Mouse (Mus musculus) cerebellum, adult 2 months (tissue): ENCODE data around the gene Nr1h5. TPM values are rescaled to one million over a fixed set of nuclear protein-coding genes. Genes with fewer than 3 reads are reported as not detected.

ENCODE experiments used
- DNase-seq, 2 experiments: peaks; one replicate each; pipeline ENCODE4 v3.0.0; 2021
- H3K27ac ChIP-seq: fragments of 200-500 bp; 2 replicates; pipeline ENCODE4 v1.5.1; 2012; ENCODE audit warnings: low read length, control low read depth, inconsistent platforms; ENCODE audit not compliant: insufficient read depth
- H3K27me3 ChIP-seq: fragments of 200-500 bp; 2 replicates; pipeline ENCODE4 v1.6.1; 2012; ENCODE audit warnings: inconsistent platforms, mild to moderate bottlenecking, low read length, moderate library complexity; ENCODE audit not compliant: control insufficient read depth, insufficient read depth
- H3K4me1 ChIP-seq: fragments of 200-500 bp; 2 replicates; pipeline ENCODE4 v1.6.1; 2011; ENCODE audit warnings: low read length; ENCODE audit not compliant: control insufficient read depth, insufficient read depth
- H3K4me3 ChIP-seq: fragments of 200-500 bp; replicated peaks from 2 replicates; pipeline ENCODE3; 2011; ENCODE audit warnings: mild to moderate bottlenecking, low read depth, low read length, control low read depth; ENCODE audit not compliant: insufficient read depth
- CTCF ChIP-seq: fragments of 200-500 bp; IDR thresholded peaks from 2 replicates; pipeline ENCODE4 v1.5.1; 2011; ENCODE audit warnings: low read depth, mild to moderate bottlenecking, control low read depth, low read length, moderate library complexity, borderline replicate concordance; ENCODE audit not compliant: insufficient read depth
- POLR2A ChIP-seq: fragments of 200-500 bp; IDR thresholded peaks from 2 replicates; pipeline ENCODE4 v1.6.1; 2011; ENCODE audit warnings: low read length, control low read depth, borderline replicate concordance; ENCODE audit not compliant: insufficient read depth
- WGBS: fragments of 180-500 bp; shearing (Covaris S2); methylation state at CpG from one replicate; pipeline ENCODE4 v1.1.7; 2018; 5-methylcytosine and 5-hydroxymethylcytosine counted together
- polyA plus RNA-seq: library from polyadenylated mRNA; depleted of rRNA; stranded (reverse); fragments of >200 nt; gene quantifications from 2 replicates; pipeline ENCODE4 v1.2.3, GENCODE M21; 2012

Nr1h5 gene
- polyA plus RNA-seq, 1 experiment = not detected

DNA sequence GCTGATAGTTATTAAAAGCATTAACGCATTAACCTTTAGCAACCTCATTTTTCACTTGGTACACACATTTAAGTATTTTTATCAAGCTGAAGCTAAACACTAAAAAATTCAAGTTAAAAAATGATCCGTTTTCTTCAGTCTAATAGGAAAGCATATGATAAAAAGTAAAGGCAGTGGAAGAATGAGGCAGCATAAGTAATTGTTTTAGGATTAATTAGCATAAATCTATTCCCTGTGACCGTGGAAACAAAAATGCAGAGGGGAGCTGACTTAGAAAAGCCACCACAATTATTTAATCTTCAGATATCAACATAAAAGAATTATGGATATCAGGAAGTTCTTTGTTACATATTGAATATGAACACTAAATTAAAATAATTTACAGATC lies 16.4 kb upstream of the Nr1h5 start:
- WGBS = 23% methylated on average over 3 of the region's 3 CpGs
- TF ChIP-seq CTCF = no peak
- TF ChIP-seq POLR2A = no peak
- DNase-seq = no peak
- H3K27ac ChIP-seq = no peak overlapping the region
- no peaks in the 10 kb centered on the region for H3K4me1 ChIP-seq
- H3K27me3 ChIP-seq = no peaks in the 10 kb centered on the region
- no peak overlapping the region for H3K4me3 ChIP-seq

DNA sequence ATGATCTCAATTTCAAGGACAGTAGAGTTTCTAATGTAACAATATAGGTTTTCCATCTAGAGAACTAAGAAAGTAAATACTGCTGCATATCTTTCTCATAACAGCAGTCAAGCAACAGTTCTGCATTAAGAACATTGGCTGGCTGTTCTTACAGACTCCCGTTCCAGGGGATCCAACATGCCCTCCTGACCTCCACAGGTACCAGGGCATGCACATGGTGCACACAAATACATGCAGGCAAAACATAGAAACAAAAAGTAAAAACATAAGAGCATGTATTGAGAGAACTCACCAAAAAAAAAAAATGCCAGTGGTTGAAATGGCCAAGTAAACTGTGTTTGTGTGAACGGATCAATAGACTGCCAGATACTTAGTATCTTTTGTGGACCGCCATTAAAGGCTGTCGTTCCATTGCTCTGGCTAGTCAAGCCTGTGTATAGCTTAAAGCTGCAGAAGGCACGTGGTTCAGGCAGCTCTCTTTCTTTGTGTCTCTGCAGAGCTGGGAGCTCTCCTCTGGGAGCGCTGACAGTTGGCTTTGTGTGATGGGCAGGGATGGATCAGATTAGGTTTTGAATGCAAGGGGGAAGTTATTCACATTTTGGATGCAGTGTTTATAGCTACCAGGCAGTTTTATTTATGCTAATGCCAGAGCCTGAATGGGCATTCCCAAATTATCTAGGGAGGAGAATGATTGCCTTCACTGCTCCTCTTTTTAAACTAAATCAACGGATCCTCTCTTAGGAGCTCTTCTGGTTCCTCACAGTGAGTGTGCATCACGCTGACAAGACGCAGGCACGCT lies 15.8 kb upstream of the Nr1h5 start:
- H3K27me3 ChIP-seq = no peaks in the 10 kb centered on the region
- H3K4me1 ChIP-seq = no peaks in the 10 kb centered on the region
- H3K27ac ChIP-seq = no peak overlapping the region
- TF ChIP-seq POLR2A (no peak), CTCF (no peak)
- H3K4me3 ChIP-seq = no peak overlapping the region
- DNase-seq = no peak
- 9% methylated on average over 10 of the region's 10 CpGs for WGBS

DNA sequence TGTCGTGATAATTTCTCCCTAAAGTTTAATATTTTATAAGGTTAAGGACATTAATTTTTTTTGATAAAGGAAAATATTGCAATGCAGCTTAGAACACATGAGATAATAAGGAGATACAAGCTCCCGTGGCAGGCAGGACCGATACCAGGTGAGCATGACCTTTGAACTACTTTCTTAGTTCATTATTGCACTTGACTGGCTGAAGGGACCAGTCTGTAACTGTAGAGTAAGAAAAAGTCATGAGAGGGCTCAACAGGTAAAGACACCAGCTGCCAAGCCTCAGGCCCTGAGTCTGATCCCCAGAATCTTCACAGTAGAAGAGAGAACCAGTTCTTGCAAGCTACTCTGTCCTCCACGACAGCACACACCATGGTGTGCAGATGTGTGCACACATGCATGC lies 13.0 kb upstream of the Nr1h5 start:
- DNase-seq = no peak
- WGBS = 83% methylated on average over 4 of the region's 4 CpGs
- Histone ChIP-seq H3K27me3 (no peaks in the 10 kb centered on the region), H3K4me3 (no peak overlapping the region), H3K4me1 (no peaks in the 10 kb centered on the region), H3K27ac (no peak overlapping the region)
- TF ChIP-seq POLR2A (no peak), CTCF (no peak)

DNA sequence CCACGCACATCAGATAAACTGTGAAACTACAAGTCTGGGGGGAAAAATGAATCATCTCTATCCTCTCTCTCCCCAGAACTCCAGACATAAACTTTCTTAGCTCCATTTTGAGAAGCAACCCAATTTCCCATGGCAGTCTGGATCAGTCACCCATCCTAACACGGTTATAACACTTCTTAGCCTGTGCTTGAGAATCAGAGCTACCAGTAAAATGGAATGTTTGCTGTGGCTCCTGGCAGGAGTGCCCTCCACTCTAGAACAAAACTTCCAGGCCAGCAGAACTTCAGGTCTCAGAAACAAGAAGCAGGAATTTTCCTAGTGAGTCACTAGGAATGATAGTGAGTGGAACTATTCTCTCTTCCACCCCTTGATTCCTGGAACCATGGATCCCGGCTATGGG lies 6.6 kb upstream of the Nr1h5 start:
- no peaks in the 10 kb centered on the region; the same call in 1 of the 2 replicates for H3K4me1 ChIP-seq
- no peaks in the 10 kb centered on the region for H3K27me3 ChIP-seq
- WGBS = 94% methylated on average over 3 of the region's 3 CpGs
- TF ChIP-seq CTCF (no peak), POLR2A (no peak)
- no peak overlapping the region for H3K4me3 ChIP-seq
- no peak for DNase-seq
- H3K27ac ChIP-seq = no peak overlapping the region

DNA sequence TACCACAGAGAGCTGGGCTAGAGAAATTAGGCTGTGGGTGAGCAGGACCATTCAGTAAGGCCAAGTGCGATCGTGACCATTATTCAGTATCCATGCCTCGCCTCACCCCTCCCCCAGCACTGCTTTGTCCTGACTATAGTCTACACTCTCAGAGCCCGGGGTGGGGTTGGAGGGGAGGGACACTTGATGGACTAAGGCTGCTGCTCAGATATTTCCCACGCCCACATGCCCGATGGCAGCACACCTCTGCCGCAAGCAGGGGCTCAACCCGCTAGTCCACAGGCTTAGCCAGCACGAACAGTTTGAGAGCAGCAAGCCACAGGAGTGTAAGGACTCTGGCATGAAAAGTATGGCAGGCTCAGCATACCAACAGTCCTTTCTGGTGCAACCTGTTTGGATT lies 6.1 kb upstream of the Nr1h5 start:
- no peaks in the 10 kb centered on the region for H3K27me3 ChIP-seq
- H3K4me3 ChIP-seq = no peak overlapping the region
- TF ChIP-seq POLR2A (no peak), CTCF (no peak)
- WGBS = 56% methylated on average over 9 of the region's 9 CpGs
- no peak for DNase-seq
- H3K27ac ChIP-seq = no peak overlapping the region
- no peaks in the 10 kb centered on the region; the same call in 1 of the 2 replicates for H3K4me1 ChIP-seq

DNA sequence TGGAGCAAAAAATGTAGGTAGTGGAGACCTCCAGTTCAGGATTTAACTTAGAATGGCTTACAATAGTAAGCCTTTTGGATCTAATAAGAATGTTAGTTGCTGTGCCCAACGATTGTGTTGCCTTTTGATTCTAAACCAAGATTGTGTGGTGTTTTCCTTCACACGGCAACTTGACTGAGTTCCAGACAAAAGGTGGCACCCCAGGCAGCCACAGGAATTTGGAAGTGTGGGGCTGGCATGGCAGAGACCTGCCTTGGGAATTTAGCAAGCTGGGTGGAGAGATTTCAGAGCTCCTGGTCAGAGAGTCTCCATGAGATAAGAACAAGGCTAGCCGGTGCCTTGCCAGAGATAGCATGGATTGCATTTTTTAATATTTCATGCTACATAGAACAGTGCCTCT lies 8.3 kb downstream of the Nr1h5 start:
- TF ChIP-seq POLR2A (no peak), CTCF (no peak)
- no peak overlapping the region for H3K27ac ChIP-seq
- no peak for DNase-seq
- no peaks in the 10 kb centered on the region for H3K27me3 ChIP-seq
- H3K4me3 ChIP-seq = no peak overlapping the region
- WGBS = 47% methylated on average over 3 of the region's 3 CpGs
- H3K4me1 ChIP-seq = no peaks in the 10 kb centered on the region

DNA sequence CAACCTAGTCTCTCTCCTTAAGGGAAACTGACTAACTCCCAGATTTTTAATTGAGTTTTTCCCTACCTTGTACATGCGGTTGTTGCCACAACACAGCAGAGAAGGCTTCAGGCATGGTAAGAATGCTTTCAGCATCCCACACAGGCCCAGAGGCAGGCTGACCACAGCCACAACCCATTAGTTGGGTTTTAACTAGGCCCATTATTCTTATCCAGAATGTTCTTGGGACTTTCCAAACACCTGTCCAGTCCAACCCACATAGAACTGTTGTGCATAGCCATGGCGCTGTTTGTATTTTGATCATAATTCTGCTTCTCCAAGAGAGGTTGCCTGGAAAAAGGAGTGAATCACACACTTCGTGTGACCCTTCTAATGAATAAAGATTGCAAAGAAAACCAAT lies 8.8 kb downstream of the Nr1h5 start:
- 87% methylated on average over 3 of the region's 3 CpGs for WGBS
- H3K4me3 ChIP-seq = no peak overlapping the region
- H3K4me1 ChIP-seq = no peaks in the 10 kb centered on the region
- no peaks in the 10 kb centered on the region for H3K27me3 ChIP-seq
- H3K27ac ChIP-seq = no peak overlapping the region
- no peak for DNase-seq
- TF ChIP-seq POLR2A (no peak), CTCF (no peak)

DNA sequence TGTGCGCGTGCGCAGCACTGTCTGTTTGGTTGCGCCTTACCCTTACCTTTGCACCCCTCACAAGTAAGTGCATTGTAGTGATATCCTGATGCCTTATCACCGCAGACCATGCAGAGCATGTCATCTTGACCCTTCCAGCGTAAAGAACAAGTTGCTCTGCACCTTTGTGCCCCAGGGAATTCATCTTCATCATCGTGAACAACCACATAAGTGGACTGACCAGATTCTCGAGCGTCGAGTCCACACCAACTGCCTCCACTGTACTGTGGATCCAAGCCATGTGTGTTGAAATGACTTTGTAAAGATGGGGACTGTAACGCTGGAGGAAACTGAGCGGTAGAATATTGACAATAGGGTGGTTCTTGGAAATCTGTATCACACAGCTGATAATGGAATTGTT lies 9.5 kb downstream of the Nr1h5 start:
- Histone ChIP-seq H3K4me3 (no peak overlapping the region), H3K4me1 (no peaks in the 10 kb centered on the region), H3K27me3 (no peaks in the 10 kb centered on the region), H3K27ac (no peak overlapping the region)
- TF ChIP-seq POLR2A = no peak
- TF ChIP-seq CTCF = no peak
- DNase-seq = no peak
- 91% methylated on average over 12 of the region's 12 CpGs for WGBS

DNA sequence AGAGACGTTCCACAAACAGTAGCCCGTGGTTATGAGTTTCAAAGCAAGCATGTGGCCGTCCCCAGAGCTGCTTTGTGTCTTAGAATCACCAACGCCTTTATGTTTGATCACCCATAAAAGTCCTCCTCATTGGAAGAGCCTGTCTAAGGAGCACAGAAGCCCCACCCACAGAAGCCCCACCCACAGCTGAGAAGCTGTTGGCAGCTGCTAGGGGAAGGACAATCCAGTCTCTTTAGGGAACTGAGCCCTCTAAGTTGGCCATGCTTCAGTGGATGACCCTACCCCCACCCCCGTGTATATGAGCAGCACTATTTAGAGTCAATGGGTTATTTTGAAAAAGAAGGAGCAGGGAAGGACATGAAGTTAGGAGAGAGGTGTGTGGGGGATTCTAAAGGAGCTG lies 17.1 kb downstream of the Nr1h5 start:
- WGBS = 37% methylated on average over 5 of the region's 5 CpGs
- H3K27ac ChIP-seq = no peak overlapping the region
- no peaks in the 10 kb centered on the region for H3K4me1 ChIP-seq
- no peak overlapping the region for H3K4me3 ChIP-seq
- DNase-seq = no peak
- no peaks in the 10 kb centered on the region for H3K27me3 ChIP-seq
- no peak for TF ChIP-seq CTCF
- no peak for TF ChIP-seq POLR2A
